Mouse (Mus musculus): ENCODE data around the gene Klk1b16. TPM values are rescaled to one million over a fixed set of nuclear protein-coding genes. Genes with fewer than 3 reads are reported as not detected.

Gene Klk1b16
- polyA plus RNA-seq (2012; rRNA removed; ENCODE audit: low replicate concordance): not detected in 2 replicates

GRCm38 (mm10) chr7:44136467-44136866 lies at the start of gene Klk1b16:
Klk1b16 (plus strand) TSS chr7:44136767.

GRCm38 (mm10) chr7:44102028-44102427 lies 34.5 kb upstream of the Klk1b16 start, which contains the start of gene Klk1b21:
Klk1b21 (plus strand) TSS chr7:44102328.

GRCm38 (mm10) chr7:44112373-44112772 lies 24.2 kb upstream of the Klk1b16 start, which contains the start of gene Klk1b22:
Klk1b22 (plus strand) TSS chr7:44112673.

GRCm38 (mm10) chr7:44187936-44188335 lies 51.4 kb downstream of the Klk1b16 start, which contains the start of gene Klk1b24:
Klk1b24 (plus strand) TSS chr7:44188236.

Other genes starting within 250 kb of the Klk1b16 start
- gene Klk15, start 203.0 kb upstream of the Klk1b16 start, polyA plus RNA-seq (2012; rRNA removed; ENCODE audit: low replicate concordance): not detected in 2 replicates
- gene Klk1b8, start 186.1 kb upstream of the Klk1b16 start, polyA plus RNA-seq (2012; rRNA removed; ENCODE audit: low replicate concordance): 0.14 TPM in 1 of 2 replicates, not detected in the other
- not detected in 2 replicates for gene Klk1b1, start 170.0 kb upstream of the Klk1b16 start, polyA plus RNA-seq (2012; rRNA removed; ENCODE audit: low replicate concordance)
- not detected in 2 replicates for gene Klk1b9, start 160.7 kb upstream of the Klk1b16 start, polyA plus RNA-seq (2012; rRNA removed; ENCODE audit: low replicate concordance)
- gene Klk1b11, start 140.9 kb upstream of the Klk1b16 start, polyA plus RNA-seq (2012; rRNA removed; ENCODE audit: low replicate concordance): 0.14 TPM in 1 of 2 replicates, not detected in the other
- gene Klk1b26, start 124.6 kb upstream of the Klk1b16 start, polyA plus RNA-seq (2012; rRNA removed; ENCODE audit: low replicate concordance): 0.09 TPM in 1 of 2 replicates, not detected in the other
- gene Klk1b27, start 84.5 kb upstream of the Klk1b16 start, polyA plus RNA-seq (2012; rRNA removed; ENCODE audit: low replicate concordance): 1.4 and 3.0 TPM in 2 replicates
- gene Klk1b21, start 34.4 kb upstream of the Klk1b16 start, polyA plus RNA-seq (2012; rRNA removed; ENCODE audit: low replicate concordance): not detected in 2 replicates
- not detected in 2 replicates for gene Klk1b22, start 24.1 kb upstream of the Klk1b16 start, polyA plus RNA-seq (2012; rRNA removed; ENCODE audit: low replicate concordance)
- not detected in 2 replicates for gene Klk1b24, start 51.5 kb downstream of the Klk1b16 start, polyA plus RNA-seq (2012; rRNA removed; ENCODE audit: low replicate concordance)
- gene Klk1b3, start 61.4 kb downstream of the Klk1b16 start, polyA plus RNA-seq (2012; rRNA removed; ENCODE audit: low replicate concordance): not detected in 2 replicates
- gene Klk1b4, start 70.7 kb downstream of the Klk1b16 start, polyA plus RNA-seq (2012; rRNA removed; ENCODE audit: low replicate concordance): not detected in 2 replicates
- gene Klk1b5, start 79.2 kb downstream of the Klk1b16 start, polyA plus RNA-seq (2012; rRNA removed; ENCODE audit: low replicate concordance): not detected in 2 replicates
- 5.2 and 8.6 TPM in 2 replicates for gene Klk1, start 88.6 kb downstream of the Klk1b16 start, polyA plus RNA-seq (2012; rRNA removed; ENCODE audit: low replicate concordance)
- not detected in 2 replicates for gene Gm36864, start 99.4 kb downstream of the Klk1b16 start, polyA plus RNA-seq (2012; rRNA removed; ENCODE audit: low replicate concordance)
- 1.3 and 2.7 TPM in 2 replicates for gene 1700028J19Rik, start 109.9 kb downstream of the Klk1b16 start, polyA plus RNA-seq (2012; rRNA removed; ENCODE audit: low replicate concordance)
- gene 2410002F23Rik, start 110.0 kb downstream of the Klk1b16 start, polyA plus RNA-seq (2012; rRNA removed; ENCODE audit: low replicate concordance): 75.6 and 148 TPM in 2 replicates
- gene Acp4, start 120.6 kb downstream of the Klk1b16 start, polyA plus RNA-seq (2012; rRNA removed; ENCODE audit: low replicate concordance): not detected in 2 replicates
- gene Gm15517, start 124.7 kb downstream of the Klk1b16 start, polyA plus RNA-seq (2012; rRNA removed; ENCODE audit: low replicate concordance): not detected in 2 replicates
- gene Clec11a, start 170.1 kb downstream of the Klk1b16 start, polyA plus RNA-seq (2012; rRNA removed; ENCODE audit: low replicate concordance): 4.7 and 10.7 TPM in 2 replicates
- gene Shank1, start 173.5 kb downstream of the Klk1b16 start, polyA plus RNA-seq (2012; rRNA removed; ENCODE audit: low replicate concordance): 0.89 and 3.2 TPM in 2 replicates
- gene Syt3, start 247.3 kb downstream of the Klk1b16 start, polyA plus RNA-seq (2012; rRNA removed; ENCODE audit: low replicate concordance): 5.9 and 7.8 TPM in 2 replicates
- gene 1700008O03Rik, start 249.1 kb downstream of the Klk1b16 start, polyA plus RNA-seq (2012; rRNA removed; ENCODE audit: low replicate concordance): 0.94 and 1.2 TPM in 2 replicates

All from mammary gland, adult 2 months (tissue).